Mouse (Mus musculus): ENCODE data around the gene Antxr1. TPM values are rescaled to one million over a fixed set of nuclear protein-coding genes. Genes with fewer than 3 reads are reported as not detected.
"Not testable (repeated sequence)": the region's sequence is repeated elsewhere in the genome, so short reads cannot be mapped to it uniquely, and the experiment has no call there.

The Antxr1 gene
- total RNA-seq, 1 experiment from 2014 or later: 0.32 TPM

DNA sequence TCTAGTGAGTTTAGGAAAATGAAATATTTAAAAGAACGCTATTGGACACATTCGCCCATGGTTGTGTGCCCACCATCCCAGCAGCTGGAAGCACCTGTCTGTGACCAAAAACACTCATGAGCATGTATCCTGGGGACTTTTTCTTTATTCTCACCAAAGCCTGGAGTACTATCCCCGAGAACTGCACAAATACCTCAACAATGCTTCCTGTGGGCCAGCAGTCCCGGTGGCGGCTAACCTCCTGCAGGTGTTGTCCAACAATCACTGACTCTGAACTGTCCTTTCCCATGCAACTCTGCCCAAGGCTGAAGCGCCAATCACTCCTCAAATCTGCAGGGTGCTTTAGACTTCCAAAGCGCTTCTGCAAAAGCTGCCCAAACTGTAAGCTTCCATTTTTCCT lies 219.0 kb downstream of the Antxr1 start:
- ATAC-seq (replicated peaks; ENCODE audit: low read depth, poor library complexity, severe bottlenecking): no peak

GRCm38 (mm10) chr6:87115981-87116380 lies 219.6 kb downstream of the Antxr1 start:
- ATAC-seq (replicated peaks; ENCODE audit: low read depth, poor library complexity, severe bottlenecking): no peak

GRCm38 (mm10) chr6:87112125-87112524 lies 223.5 kb downstream of the Antxr1 start:
- no peak for ATAC-seq (replicated peaks; ENCODE audit: low read depth, poor library complexity, severe bottlenecking)

- no peak for ATAC-seq (replicated peaks; ENCODE audit: low read depth, poor library complexity, severe bottlenecking)
Observed at GRCm38 (mm10) chr6:87111493-87111892, 224.1 kb downstream of the Antxr1 start.

DNA sequence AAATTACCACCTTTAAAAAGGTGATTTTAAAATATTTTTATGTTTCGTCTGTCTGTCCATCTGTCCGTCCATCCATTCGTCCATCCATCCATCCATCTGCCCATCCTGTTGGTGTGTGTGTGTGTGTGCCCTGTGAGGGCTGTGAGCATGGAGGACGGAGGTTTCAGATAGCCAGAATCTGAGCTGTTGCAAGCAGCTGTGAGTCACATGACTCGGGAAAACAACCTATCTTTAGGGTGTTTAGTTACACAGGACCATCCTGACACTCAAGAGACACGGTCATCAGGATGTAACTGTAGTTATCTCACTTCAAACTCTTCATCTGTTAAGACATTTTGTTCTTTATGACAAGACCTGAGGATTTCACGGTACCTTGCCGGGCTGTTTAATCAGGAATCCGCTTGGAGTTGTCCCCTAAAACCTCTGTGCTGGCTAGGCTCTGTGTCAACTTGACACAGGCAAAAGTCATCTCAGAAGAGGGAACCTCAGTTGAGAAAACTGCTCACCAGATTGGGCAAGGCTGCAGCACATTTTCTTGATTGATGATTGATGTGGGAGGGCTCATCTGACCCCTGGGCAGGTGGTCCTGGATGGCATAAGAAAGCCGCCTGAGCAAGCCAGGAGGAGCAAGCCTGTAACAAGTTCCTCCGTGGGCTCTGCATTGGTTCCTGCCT lies 231.4 kb downstream of the Antxr1 start, which contains the start of gene D6Ertd527e:
Gene D6Ertd527e (plus strand): TSS at position 624 of the 674 bp plus-strand sequence.
- no peak for ATAC-seq (replicated peaks; ENCODE audit: low read depth, poor library complexity, severe bottlenecking)

GRCm38 (mm10) chr6:87103314-87103713 lies 232.3 kb downstream of the Antxr1 start:
- ATAC-seq (replicated peaks; ENCODE audit: low read depth, poor library complexity, severe bottlenecking): no peak

- ATAC-seq (replicated peaks; ENCODE audit: low read depth, poor library complexity, severe bottlenecking): no peak
Observed at GRCm38 (mm10) chr6:87102421-87102911, 233.2 kb downstream of the Antxr1 start.

DNA sequence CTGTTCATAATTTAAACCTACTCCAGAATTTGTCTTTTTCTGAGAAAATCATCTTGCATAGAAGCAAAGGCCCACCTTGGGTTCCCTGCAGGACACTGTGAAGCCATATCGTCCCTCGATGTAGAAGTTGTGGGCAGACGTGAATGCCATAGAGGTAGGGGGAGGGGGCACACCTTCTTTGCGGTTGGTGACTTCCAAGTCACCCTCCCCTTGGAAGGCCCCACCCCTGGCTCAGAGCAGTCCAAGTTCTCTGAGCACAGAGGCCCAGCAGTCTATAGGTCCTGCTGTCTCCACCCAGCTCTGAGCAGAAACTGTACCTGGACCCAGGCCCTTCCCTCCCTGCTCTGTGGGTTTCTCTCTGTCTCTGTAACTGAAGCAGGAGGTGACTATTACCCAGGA lies 233.7 kb downstream of the Antxr1 start:
- no peak for ATAC-seq (replicated peaks; ENCODE audit: low read depth, poor library complexity, severe bottlenecking)

- peak; percentile 63 for ATAC-seq (replicated peaks; ENCODE audit: low read depth, poor library complexity, severe bottlenecking)
Observed at GRCm38 (mm10) chr6:87101281-87101954, 234.2 kb downstream of the Antxr1 start.

GRCm38 (mm10) chr6:87100297-87101020 lies 235.2 kb downstream of the Antxr1 start:
- ATAC-seq (replicated peaks; ENCODE audit: low read depth, poor library complexity, severe bottlenecking): no peak

DNA sequence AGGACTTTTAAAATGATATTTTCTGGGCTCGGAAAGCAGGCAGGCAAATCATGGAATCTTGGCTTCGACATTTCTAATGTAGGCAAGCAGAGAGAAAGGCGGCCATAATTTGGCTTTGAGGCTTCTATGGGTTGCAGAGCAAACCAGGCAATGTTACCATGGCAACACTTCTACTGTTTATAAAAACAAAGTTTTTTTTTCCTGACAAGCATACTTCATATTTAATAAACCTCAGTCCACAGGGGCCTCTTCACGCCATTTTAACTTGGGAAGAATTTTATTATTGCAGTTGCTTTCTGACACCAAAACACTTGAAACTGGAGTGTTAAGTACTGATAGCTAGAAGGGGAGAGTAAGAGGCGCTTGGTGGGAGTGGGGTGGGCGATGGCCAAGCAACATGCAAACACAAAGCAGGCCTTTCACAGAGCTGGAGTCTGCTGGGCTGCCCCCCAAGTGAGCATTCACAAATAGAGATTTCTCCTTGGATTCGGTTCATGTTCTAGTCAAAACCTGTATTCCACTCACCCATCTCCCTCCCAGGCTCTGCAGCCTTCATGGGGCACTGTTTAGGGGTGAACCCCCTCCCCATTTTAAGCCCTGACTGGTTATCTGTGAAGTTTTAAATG lies 235.8 kb downstream of the Antxr1 start:
- no peak for ATAC-seq (replicated peaks; ENCODE audit: low read depth, poor library complexity, severe bottlenecking)

DNA sequence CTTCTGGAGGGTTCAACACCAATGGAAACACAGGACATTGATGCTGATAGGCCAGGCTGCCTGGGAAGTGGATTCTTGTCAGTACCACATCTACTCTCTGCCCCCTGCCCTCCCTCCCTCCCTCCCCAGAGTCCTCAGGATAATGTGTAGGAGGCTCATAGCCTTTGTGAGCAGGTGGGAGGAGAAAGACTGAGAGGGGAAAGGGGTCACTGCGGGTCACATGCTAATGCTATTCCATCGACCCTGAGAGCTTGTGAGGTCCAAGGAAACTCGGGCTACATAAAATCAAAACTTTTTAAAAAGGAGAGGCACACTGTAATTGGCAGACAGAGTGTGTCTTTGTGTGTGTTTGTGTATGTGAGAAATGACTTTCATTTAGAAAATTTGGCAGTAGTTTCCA lies 236.4 kb downstream of the Antxr1 start:
- ATAC-seq (replicated peaks; ENCODE audit: low read depth, poor library complexity, severe bottlenecking): no peak

GRCm38 (mm10) chr6:87093631-87094030 lies 242.0 kb downstream of the Antxr1 start:
- ATAC-seq (replicated peaks; ENCODE audit: low read depth, poor library complexity, severe bottlenecking): not testable (repeated sequence)

GRCm38 (mm10) chr6:87092476-87092875 lies 243.1 kb downstream of the Antxr1 start:
- no peak for ATAC-seq (replicated peaks; ENCODE audit: low read depth, poor library complexity, severe bottlenecking)

DNA sequence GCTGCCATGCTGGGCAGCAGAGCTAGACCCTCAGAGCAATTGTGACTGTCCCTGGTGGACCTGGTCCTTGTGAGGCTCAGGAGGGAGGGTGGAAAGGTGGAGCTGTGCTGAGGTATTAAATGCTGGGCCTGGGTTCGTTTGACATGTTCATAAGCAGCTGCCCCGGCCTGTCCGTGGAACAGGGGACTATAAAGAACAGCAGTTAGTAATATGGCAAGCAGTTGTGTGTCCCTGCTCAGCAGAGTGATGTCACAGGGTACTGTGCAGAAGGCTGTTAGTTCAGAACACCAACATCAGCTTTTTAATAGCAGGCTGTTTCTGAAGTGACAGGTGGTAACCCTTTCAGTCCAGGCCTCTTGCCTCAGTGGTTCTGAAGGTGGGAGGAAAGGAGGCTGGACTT lies 244.7 kb downstream of the Antxr1 start:
- no peak for ATAC-seq (replicated peaks; ENCODE audit: low read depth, poor library complexity, severe bottlenecking)

GRCm38 (mm10) chr6:87088356-87088755 lies 247.3 kb downstream of the Antxr1 start:
- no peak for ATAC-seq (replicated peaks; ENCODE audit: low read depth, poor library complexity, severe bottlenecking)

DNA sequence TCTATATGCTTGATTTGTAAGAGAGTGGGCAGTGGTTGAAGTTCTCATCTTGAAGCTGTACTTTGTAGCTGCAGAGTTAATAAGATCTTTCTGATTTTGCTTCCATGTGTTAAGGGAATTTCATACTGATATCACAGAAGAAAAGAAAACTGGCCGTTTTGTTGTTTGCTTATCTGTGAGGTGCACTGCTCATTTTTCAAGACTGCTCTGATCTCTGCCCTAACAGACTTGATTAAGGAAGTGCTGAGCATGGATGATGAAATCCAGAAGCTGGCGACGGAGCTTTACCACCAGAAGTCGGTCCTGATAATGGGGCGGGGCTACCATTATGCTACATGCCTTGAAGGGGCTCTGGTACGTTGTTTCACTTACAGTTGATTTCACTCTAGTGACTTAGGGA lies 250.6 kb downstream of the Antxr1 start:
- peak; percentile 99 for ATAC-seq (replicated peaks; ENCODE audit: low read depth, poor library complexity, severe bottlenecking)
